7 mouse cellular contexts compared by ENCODE assay signal in the genomic region with DNA sequence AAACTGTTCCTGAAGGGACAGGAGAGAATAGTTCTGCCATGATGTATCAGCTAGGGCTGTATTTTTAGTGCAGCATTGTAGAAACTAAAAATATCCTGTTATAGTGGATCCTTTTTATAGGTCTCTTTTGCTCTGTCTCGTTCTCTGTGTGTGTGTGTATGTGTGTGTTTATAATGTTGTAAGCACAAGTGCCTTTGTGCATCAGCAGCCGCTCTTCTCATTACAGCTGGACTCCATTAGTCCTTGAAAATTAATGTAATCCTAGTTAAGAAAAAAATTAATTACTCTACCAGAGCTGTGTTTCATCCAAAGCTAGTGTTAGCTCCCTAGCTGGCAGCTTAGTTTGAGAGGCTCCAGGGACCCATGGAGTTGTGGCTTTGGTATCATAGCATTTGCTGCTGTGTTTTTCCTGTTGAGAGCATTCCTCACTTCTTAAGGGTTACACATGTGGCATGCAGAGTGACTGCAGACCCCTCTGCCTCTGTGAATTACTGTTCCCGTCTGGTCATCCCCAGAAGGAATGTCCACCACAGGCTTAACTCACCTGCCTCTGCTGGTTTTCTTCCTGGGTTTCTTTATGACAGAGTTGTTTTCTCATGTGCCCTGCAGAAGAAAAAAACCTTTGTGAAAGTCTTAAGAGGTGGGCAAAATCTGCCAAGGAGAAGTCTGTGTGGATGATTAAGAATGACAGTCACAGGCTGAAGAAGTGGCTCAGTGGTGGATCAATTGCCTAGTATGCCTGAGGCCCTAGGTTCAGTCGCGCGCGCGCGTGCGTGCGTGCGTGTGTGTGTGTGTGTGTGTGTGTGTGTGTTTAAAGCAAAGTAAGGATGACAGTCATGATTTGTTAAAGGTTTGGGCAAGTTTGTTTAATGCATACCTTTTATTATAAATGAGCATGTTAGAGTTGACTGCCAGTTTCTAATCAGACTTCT.
DNase-seq lines count a peak whose midpoint lies in the region; ATAC-seq lines count a peak whose summit lies in the region.

No protein-coding gene starts in this region.

- no peaks in the 10 kb centered on the region for H3K9me3 ChIP-seq in midbrain, embryonic 14.5 days (ENCODE audit: control insufficient read depth, low read length)
- H3K9me3 ChIP-seq in midbrain, embryonic 11.5 days (ENCODE audit: control insufficient read depth, low read length) = no peaks in the 10 kb centered on the region
- no peaks in the 10 kb centered on the region for H3K9me3 ChIP-seq in forebrain, embryonic 15.5 days
- H3K9me3 ChIP-seq in intestine, embryonic 14.5 days (ENCODE audit: control insufficient read depth, low read length) = no peaks in the 10 kb centered on the region
- H3K9me3 ChIP-seq in stomach, embryonic 14.5 days (ENCODE audit: control insufficient read depth, low read depth, low read length) = no peaks in the 10 kb centered on the region

- H3K9ac ChIP-seq in midbrain, embryonic 14.5 days (replicated peaks; ENCODE audit: low read length) = no peak overlapping the region
- H3K9ac ChIP-seq in midbrain, embryonic 11.5 days (ENCODE audit: low read length) = no peak overlapping the region
- no peak overlapping the region for H3K9ac ChIP-seq in forebrain, embryonic 15.5 days (replicated peaks)
- peak overlapping the region; percentile 14; the same call in 1 of the 2 replicates for H3K9ac ChIP-seq in intestine, embryonic 14.5 days (ENCODE audit: low read length)
- no peak overlapping the region for H3K9ac ChIP-seq in stomach, embryonic 14.5 days (replicated peaks; ENCODE audit: low read depth, low read length)

- H3K36me3 ChIP-seq in midbrain, embryonic 14.5 days (ENCODE audit: control insufficient read depth, insufficient read depth, low read length) = no peaks in the 10 kb centered on the region
- H3K36me3 ChIP-seq in midbrain, embryonic 11.5 days (ENCODE audit: control insufficient read depth, insufficient read depth, low read length) = no peaks in the 10 kb centered on the region
- H3K36me3 ChIP-seq in forebrain, embryonic 15.5 days = no peaks in the 10 kb centered on the region
- no peaks in the 10 kb centered on the region for H3K36me3 ChIP-seq in intestine, embryonic 14.5 days (ENCODE audit: control insufficient read depth, insufficient read depth, low read length)
- H3K36me3 ChIP-seq in stomach, embryonic 14.5 days (ENCODE audit: control insufficient read depth, insufficient read depth, low read length) = no peaks in the 10 kb centered on the region

- peak overlapping the region; percentile 49; the same call in 1 of the 2 replicates for H3K27ac ChIP-seq in midbrain, embryonic 14.5 days (replicated peaks; ENCODE audit: low read depth, low read length)
- H3K27ac ChIP-seq in midbrain, embryonic 11.5 days (ENCODE audit: low read depth, low read length) = no peak overlapping the region
- H3K27ac ChIP-seq in forebrain, embryonic 15.5 days (replicated peaks) = peak overlapping the region; percentile 40
- peak overlapping the region; percentile 88 for H3K27ac ChIP-seq in intestine, embryonic 14.5 days (ENCODE audit: low read depth)
- H3K27ac ChIP-seq in stomach, embryonic 14.5 days (ENCODE audit: low read length) = peak overlapping the region; percentile 91

- peaks cover 20% of the 10 kb centered on the region for H3K4me1 ChIP-seq in midbrain, embryonic 14.5 days (ENCODE audit: control insufficient read depth, insufficient read depth, low read length)
- peaks cover 11% of the 10 kb centered on the region for H3K4me1 ChIP-seq in midbrain, embryonic 11.5 days (ENCODE audit: control insufficient read depth, insufficient read depth, low read length)
- peaks cover 32% of the 10 kb centered on the region for H3K4me1 ChIP-seq in forebrain, embryonic 15.5 days
- peaks cover 55% of the 10 kb centered on the region for H3K4me1 ChIP-seq in intestine, embryonic 14.5 days (replicated peaks; ENCODE audit: control insufficient read depth, insufficient read depth, low read length)
- H3K4me1 ChIP-seq in stomach, embryonic 14.5 days (ENCODE audit: control insufficient read depth, insufficient read depth, low read length) = peaks cover 49% of the 10 kb centered on the region; the same call in 1 of the 2 replicates

- ATAC-seq in midbrain, embryonic 14.5 days (ENCODE audit: low FRiP score, low TSS enrichment) = no peak
- no peak for ATAC-seq in midbrain, embryonic 11.5 days (ENCODE audit: low FRiP score)
- no peak for ATAC-seq in forebrain, embryonic 15.5 days (replicated peaks)
- no peak; the same call in 1 of the 2 replicates for ATAC-seq in intestine, embryonic 14.5 days (replicated peaks; ENCODE audit: low FRiP score, low TSS enrichment, low read depth)
- no peak for ATAC-seq in stomach, embryonic 14.5 days (ENCODE audit: insufficient number of reproducible peaks, insufficient read depth, low FRiP score, low read depth)

- H3K27me3 ChIP-seq in midbrain, embryonic 14.5 days (ENCODE audit: control insufficient read depth, insufficient read depth, low read length) = no peaks in the 10 kb centered on the region
- no peaks in the 10 kb centered on the region for H3K27me3 ChIP-seq in midbrain, embryonic 11.5 days (ENCODE audit: control insufficient read depth, insufficient read depth, low read length)
- no peaks in the 10 kb centered on the region for H3K27me3 ChIP-seq in forebrain, embryonic 15.5 days
- no peaks in the 10 kb centered on the region for H3K27me3 ChIP-seq in intestine, embryonic 14.5 days (replicated peaks; ENCODE audit: control insufficient read depth, insufficient read depth, low read length)
- no peaks in the 10 kb centered on the region for H3K27me3 ChIP-seq in stomach, embryonic 14.5 days (ENCODE audit: control insufficient read depth, insufficient read depth, low read length)

- peak; percentile 51 for DNase-seq in midbrain, embryonic 14.5 days
- DNase-seq in midbrain, embryonic 11.5 days (ENCODE audit: low spot score, missing footprints) = no peak
- peak; percentile 55 for DNase-seq in intestine, embryonic 14.5 days (ENCODE audit: low spot score)
- no peak for DNase-seq in adrenal gland, adult 8-10 months
- no peak for DNase-seq in frontal cortex, postnatal 10 days (ENCODE audit: low spot score in 2 of 2)

- H3K4me3 ChIP-seq in midbrain, embryonic 14.5 days (replicated peaks; ENCODE audit: low read depth, low read length) = no peak overlapping the region
- no peak overlapping the region for H3K4me3 ChIP-seq in midbrain, embryonic 11.5 days (ENCODE audit: low read depth, low read length)
- no peak overlapping the region for H3K4me3 ChIP-seq in forebrain, embryonic 15.5 days
- no peak overlapping the region for H3K4me3 ChIP-seq in intestine, embryonic 14.5 days (ENCODE audit: low read depth, low read length)
- no peak overlapping the region for H3K4me3 ChIP-seq in stomach, embryonic 14.5 days (ENCODE audit: low read depth, low read length)

- H3K4me2 ChIP-seq in midbrain, embryonic 14.5 days (ENCODE audit: low read length) = no peak overlapping the region
- no peak overlapping the region for H3K4me2 ChIP-seq in midbrain, embryonic 11.5 days
- no peak overlapping the region for H3K4me2 ChIP-seq in forebrain, embryonic 15.5 days (replicated peaks)
- peak overlapping the region; percentile 14 for H3K4me2 ChIP-seq in intestine, embryonic 14.5 days (ENCODE audit: low read length)
- 0 out of 2 replicates have a peak overlapping the region, but pooled peaks have one; percentile 4 for H3K4me2 ChIP-seq in stomach, embryonic 14.5 days (replicated peaks; ENCODE audit: low read depth, low read length)

- 71% methylated on average over 12 of the region's 12 CpGs for WGBS in midbrain, embryonic 14.5 days
- 87% methylated on average over 12 of the region's 12 CpGs for WGBS in midbrain, embryonic 11.5 days
- WGBS in forebrain, embryonic 15.5 days = 78% methylated on average over 12 of the region's 12 CpGs
- WGBS in intestine, embryonic 14.5 days = 54% methylated on average over 12 of the region's 12 CpGs
- WGBS in stomach, embryonic 14.5 days = 55% methylated on average over 12 of the region's 12 CpGs

Comparison
In these comparisons a context has a peak if more than half of its experiments do, and no peak if none do; other contexts are left out.
1. DNase-seq: peak in midbrain, embryonic 14.5 days (single experiment) and intestine, embryonic 14.5 days (single experiment); none in midbrain, embryonic 11.5 days (single experiment), adrenal gland, adult 8-10 months (single experiment) and frontal cortex, postnatal 10 days (0 of 2).
2. H3K4me2 ChIP-seq: peak in intestine, embryonic 14.5 days (single experiment) and stomach, embryonic 14.5 days (single experiment); none in midbrain, embryonic 14.5 days (single experiment), midbrain, embryonic 11.5 days (single experiment) and forebrain, embryonic 15.5 days (single experiment).